Mouse (Mus musculus): Measurements from ENCODE around the gene Gm4131.

DNA sequence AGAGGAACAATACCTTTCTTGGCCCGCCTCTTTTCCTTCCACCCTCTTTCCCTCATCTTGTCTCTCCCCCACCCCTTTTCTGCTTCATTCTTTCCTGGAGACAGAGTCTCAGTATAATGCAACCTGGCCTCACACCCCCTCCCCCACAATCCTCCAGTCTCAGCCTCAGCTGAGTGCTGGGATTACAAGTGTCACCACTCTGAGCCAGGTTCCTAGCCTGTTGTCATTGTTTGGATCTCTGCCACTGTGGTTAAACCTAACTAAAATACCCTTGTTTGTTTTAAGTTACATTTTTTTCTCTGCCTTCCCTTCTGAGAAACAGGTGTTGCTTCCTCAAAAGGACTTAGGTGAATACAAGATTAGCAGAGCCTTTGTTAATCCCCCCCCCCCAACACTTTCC is 53.9 kb downstream of the Gm4131 start:
- no peak for TF ChIP-seq CTCF (IDR thresholded peaks at IDR 0.05; ENCODE audit: extremely low read depth, insufficient read depth, low read length)
- TF ChIP-seq POLR2A (IDR thresholded peaks at IDR 0.05; ENCODE audit: extremely low read depth, insufficient read depth, low read length) = no peak
